Mouse (Mus musculus) megakaryocyte-erythroid progenitor cell, adult 5-6 weeks (primary cell): ENCODE data around the gene Rbm15b. TPM values are rescaled to one million over a fixed set of nuclear protein-coding genes. Genes with fewer than 3 reads are reported as not detected.

Experiments
- ATAC-seq: replicated peaks from 2 replicates; pipeline ENCODE4 v1.8.0; 2016; ENCODE audit warnings: mild to moderate bottlenecking, inconsistent platforms; ENCODE audit not compliant: severe bottlenecking, poor library complexity, low FRiP score, low TSS enrichment
- total RNA-seq, 2 experiments: library from RNA; stranded (forward) in 1 of 2; stranded (reverse) in 1 of 2; fragments of 200-1000, 215-1000 nt in 1 of 2; fragments of >200 nt in 1 of 2; fragmentation: Nextera tagmentation in 1 of 2; gene quantifications; 2 replicates each; pipeline ENCODE4 v1.2.3; 2014 to 2017

The Rbm15b gene
- total RNA-seq, 2 experiments from 2014 or later: 18.2 to 23.9 TPM

DNA sequence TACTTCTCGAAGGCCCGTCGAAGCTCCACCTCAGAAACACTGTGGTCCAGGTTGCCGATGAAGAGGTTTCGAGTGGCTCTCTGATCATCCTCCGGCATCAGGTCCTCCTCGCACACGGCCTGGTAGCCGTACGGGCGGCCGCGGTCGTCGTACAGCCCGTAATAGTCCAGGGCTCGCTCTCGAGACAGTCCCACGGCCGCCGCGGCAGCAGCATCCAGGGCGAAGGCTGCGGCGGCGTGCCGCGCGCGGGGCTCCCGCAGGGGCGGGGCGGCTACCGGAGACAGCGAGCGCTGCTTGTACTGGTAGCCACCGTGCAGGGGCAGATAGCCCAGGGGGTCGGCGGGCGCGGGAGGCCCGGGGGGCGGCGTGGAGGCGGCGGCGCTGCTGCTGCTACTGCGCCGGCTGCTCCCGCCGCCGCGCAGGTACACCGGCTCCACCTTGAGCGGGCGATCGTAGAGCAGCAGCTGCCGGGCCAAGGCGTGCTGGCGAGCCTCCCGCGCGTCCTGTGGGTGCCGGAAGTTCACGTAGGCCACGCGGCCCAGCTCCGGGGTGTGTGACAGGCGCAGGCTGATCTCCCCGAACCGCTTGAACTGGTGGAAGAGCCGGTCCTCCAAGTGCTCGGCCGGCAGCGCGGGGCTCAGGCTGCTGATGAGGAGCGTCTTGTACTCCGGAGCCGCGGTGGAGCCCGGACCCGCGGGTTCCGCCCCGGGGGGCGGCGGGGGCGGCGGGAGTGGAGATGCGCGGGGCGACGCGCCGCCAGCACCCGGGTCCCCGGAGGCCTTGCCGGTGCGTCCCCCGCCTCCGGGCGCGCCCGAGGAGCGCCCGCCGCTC is 1.1 kb downstream of the Rbm15b start:
- ATAC-seq: no peak; the same call in 1 of the 2 replicates

DNA sequence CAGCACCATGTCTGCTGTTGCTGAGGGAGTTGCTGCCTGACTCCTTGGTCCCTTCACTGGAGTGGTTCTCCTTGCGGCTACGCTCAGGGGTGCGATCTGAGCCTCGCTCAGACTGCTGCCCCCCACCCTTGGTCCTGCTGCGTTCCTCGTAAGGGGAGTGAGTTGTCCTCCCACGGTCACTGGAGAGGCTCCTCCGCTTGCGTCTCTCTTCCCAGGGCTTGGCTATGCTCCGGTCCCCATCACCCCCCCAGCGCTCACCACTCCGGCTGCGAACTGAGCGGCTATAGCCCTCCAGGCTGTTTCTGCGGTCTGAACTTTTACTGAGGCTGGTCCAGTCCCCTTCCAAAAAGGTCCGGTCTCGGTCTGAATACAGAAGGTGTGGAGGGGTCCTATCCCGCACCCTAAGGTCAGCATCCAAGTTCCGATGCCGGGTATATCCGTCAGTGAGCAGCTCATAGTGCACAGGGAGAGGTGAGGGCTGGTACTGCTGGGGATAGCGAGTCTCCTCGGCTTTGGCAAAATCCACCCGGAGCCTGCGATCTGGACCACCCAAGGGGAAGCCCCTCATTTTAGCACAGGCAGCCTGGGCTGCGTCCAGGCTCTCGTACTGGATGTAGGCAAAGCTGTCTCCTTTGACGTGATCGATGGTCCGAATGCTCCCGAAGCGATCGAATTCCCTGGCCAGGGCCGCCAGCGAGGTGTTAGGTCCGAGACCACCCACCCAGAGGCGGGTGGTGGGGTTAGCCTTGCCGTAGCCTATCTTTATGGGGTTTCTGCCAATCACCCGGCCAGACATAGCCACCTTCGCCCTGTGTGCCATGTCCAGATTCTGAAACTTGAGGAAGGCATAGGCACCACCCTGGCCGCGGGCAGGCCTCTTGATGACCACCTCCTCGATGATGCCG is 2.0 kb downstream of the Rbm15b start:
- no peak for ATAC-seq

- no peak for ATAC-seq
These were observed 2.9 kb downstream of the Rbm15b start for GRCm38 (mm10) chr9:106884306-106884705.

- ATAC-seq: no peak
These were observed 4.1 kb downstream of the Rbm15b start for GRCm38 (mm10) chr9:106883085-106883484.

DNA sequence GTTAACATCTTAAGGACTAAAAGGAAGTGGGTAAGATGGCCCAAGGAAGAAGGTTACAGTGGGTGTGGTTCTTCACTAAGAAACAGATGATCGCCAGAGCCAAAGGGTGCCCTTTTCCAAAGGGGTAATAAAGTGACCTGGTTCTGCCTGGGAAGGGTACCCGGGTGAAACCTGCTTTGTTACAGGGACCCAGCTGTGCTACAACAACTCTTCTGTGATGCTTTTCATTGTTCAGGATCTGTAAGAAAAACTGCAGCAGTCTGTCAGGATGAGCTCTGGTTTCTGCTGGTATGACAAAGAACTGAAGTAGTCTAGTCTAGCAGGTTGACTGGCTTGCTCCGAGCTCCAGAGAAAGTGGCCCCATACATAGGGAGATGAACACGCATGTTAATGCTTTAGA is 5.1 kb downstream of the Rbm15b start:
- no peak for ATAC-seq

GRCm38 (mm10) chr9:106881071-106881755 is 6.0 kb downstream of the Rbm15b start:
- ATAC-seq: no peak

DNA sequence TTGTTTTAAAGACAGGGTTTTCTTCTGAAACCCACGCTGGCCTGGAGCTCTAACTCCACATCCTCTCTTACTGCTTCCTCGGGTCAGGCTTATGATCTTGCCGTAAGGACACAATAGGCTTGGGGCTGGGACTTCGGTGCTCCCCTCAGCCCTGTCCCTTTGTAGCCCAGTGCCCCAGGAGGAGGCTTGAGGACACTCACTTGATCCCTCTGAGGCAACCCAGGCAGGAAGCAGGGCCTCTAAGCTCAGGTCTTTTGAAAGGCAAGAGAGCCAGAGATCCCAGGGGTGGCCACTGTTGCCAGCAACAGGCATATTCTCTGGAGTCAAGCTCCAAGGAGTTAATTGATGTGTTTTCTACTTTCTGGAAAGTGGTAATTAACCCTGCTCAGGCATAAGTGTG is 7.8 kb downstream of the Rbm15b start:
- ATAC-seq: no peak

GRCm38 (mm10) chr9:106876666-106877065 is 10.6 kb downstream of the Rbm15b start:
- ATAC-seq: no peak

GRCm38 (mm10) chr9:106874216-106874615 is 13.0 kb downstream of the Rbm15b start:
- no peak for ATAC-seq

GRCm38 (mm10) chr9:106858036-106858435 is 29.2 kb downstream of the Rbm15b start:
- ATAC-seq: peak; percentile 44; the same call in 1 of the 2 replicates

DNA sequence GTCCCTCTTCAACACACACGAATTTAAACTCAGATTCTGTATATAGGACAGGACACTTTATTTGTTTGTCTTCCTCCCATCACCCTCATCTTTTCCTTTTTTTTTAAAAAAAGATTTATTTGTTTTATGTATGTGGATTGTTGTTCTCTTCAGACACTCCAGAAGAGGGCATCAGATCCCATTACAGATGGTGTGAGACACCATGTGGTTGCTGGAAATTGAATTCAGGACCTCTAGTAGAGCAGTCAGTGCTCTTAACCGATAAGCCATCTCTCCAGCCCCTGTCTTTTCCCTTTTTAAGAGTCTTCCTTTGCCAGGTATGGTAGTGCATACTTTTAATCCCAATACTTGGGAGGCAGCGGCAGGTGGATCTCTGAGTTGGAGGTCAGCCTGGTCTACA is 30.6 kb downstream of the Rbm15b start:
- no peak for ATAC-seq

GRCm38 (mm10) chr9:106842800-106843199 is 44.4 kb downstream of the Rbm15b start:
- ATAC-seq: no peak

DNA sequence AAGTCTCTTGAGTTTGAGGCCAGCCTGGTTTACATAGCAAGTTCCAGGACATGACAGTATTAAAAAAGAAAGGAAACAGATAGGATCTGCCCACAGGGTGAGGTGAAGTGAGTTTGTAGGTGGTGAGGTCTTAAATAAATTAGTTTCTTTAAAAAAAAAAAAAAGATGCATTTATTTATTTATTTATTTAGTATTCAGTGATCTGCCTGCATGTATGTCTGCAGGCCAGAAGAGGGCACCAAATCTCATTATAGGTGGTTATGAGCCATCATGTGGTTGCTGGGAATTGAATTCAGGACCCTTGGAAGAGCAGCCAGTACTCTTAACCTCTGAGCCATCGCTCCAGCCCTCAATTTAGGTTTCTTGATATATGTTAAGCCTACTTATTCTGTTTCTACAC is 46.7 kb downstream of the Rbm15b start:
- ATAC-seq: no peak

Other genes with a start within 250 kb of the Rbm15b start
- not detected in 2 replicates for gene Grm2, start 231.3 kb downstream of the Rbm15b start, total RNA-seq (2014; fragmentation: Nextera tagmentation)
- not detected in 2 replicates for gene Grm2, start 231.3 kb downstream of the Rbm15b start, total RNA-seq (2017)
- gene Tex264, start 201.5 kb downstream of the Rbm15b start, total RNA-seq (2014; fragmentation: Nextera tagmentation): 23.8 and 28.7 TPM in 2 replicates
- 20.9 and 24.1 TPM in 2 replicates for gene Tex264, start 201.5 kb downstream of the Rbm15b start, total RNA-seq (2017)
- gene Rad54l2, start 98.2 kb downstream of the Rbm15b start, total RNA-seq (2014; fragmentation: Nextera tagmentation): 15.9 and 22.7 TPM in 2 replicates
- gene Rad54l2, start 98.2 kb downstream of the Rbm15b start, total RNA-seq (2017): 15.6 and 23.2 TPM in 2 replicates
- 106 and 135 TPM in 2 replicates for gene Dcaf1, start 65.6 kb downstream of the Rbm15b start, total RNA-seq (2014; fragmentation: Nextera tagmentation)
- gene Dcaf1, start 65.6 kb downstream of the Rbm15b start, total RNA-seq (2017): 65.4 and 72.3 TPM in 2 replicates
- 147 and 157 TPM in 2 replicates for gene Manf, start 4.6 kb upstream of the Rbm15b start, total RNA-seq (2014; fragmentation: Nextera tagmentation)
- 144 and 187 TPM in 2 replicates for gene Manf, start 4.6 kb upstream of the Rbm15b start, total RNA-seq (2017)